Mouse (Mus musculus) spleen, adult 18-20 months (tissue): ENCODE data around the gene Ppef2.

ENCODE experiments used
- DNase-seq, 2 experiments: peaks; one replicate each; pipeline ENCODE4 v3.0.0; 2022; ENCODE audit warnings: mixed read lengths in 2 of 2

The Ppef2 gene

GRCm38 (mm10) chr5:92234939-92235557 is 21.0 kb downstream of the Ppef2 start:
- no peak for DNase-seq

GRCm38 (mm10) chr5:92233366-92233765 is 22.7 kb downstream of the Ppef2 start:
- DNase-seq: no peak

GRCm38 (mm10) chr5:92231836-92232235 is 24.2 kb downstream of the Ppef2 start:
- DNase-seq: no peak

- DNase-seq: no peak
These were observed 25.8 kb downstream of the Ppef2 start for GRCm38 (mm10) chr5:92230306-92230705.

GRCm38 (mm10) chr5:92229514-92229913 is 26.6 kb downstream of the Ppef2 start:
- DNase-seq: no peak

- no peak for DNase-seq
These were observed 27.3 kb downstream of the Ppef2 start for GRCm38 (mm10) chr5:92228776-92229175.

- DNase-seq: no peak
These were observed 28.3 kb downstream of the Ppef2 start for GRCm38 (mm10) chr5:92227782-92228181.

- no peak for DNase-seq
These were observed 35.7 kb downstream of the Ppef2 start for GRCm38 (mm10) chr5:92220287-92220902.

- DNase-seq: no peak
These were observed 36.3 kb downstream of the Ppef2 start for GRCm38 (mm10) chr5:92219826-92220225.

GRCm38 (mm10) chr5:92218915-92219793 is 36.9 kb downstream of the Ppef2 start:
- no peak for DNase-seq

GRCm38 (mm10) chr5:92215308-92215707 is 40.8 kb downstream of the Ppef2 start, which contains the start of gene U90926:
Gene U90926, minus strand, starts transcription at chr5:92215408.
- DNase-seq: no peak

- DNase-seq: no peak
These were observed 43.8 kb downstream of the Ppef2 start for GRCm38 (mm10) chr5:92212231-92212630.

- no peak for DNase-seq
These were observed 45.9 kb downstream of the Ppef2 start for GRCm38 (mm10) chr5:92210205-92210604.

- DNase-seq: no peak
These were observed 50.0 kb downstream of the Ppef2 start for GRCm38 (mm10) chr5:92206121-92206520.

- no peak for DNase-seq
These were observed 50.4 kb downstream of the Ppef2 start for GRCm38 (mm10) chr5:92205706-92206105.

GRCm38 (mm10) chr5:92205184-92205583 is 50.9 kb downstream of the Ppef2 start:
- DNase-seq: no peak

- no peak for DNase-seq
These were observed 51.7 kb downstream of the Ppef2 start for GRCm38 (mm10) chr5:92204162-92205036.

- no peak for DNase-seq
These were observed 57.8 kb downstream of the Ppef2 start for GRCm38 (mm10) chr5:92198266-92198665.

- no peak for DNase-seq
These were observed 58.9 kb downstream of the Ppef2 start for GRCm38 (mm10) chr5:92196895-92197811.

- DNase-seq: peak in 1 of 2 experiments; percentile 9
These were observed 60.4 kb downstream of the Ppef2 start for GRCm38 (mm10) chr5:92195716-92196115.

GRCm38 (mm10) chr5:92188881-92189483 is 67.1 kb downstream of the Ppef2 start:
- DNase-seq: no peak
